Mouse (Mus musculus) intestine, embryonic 15.5 days (tissue): ENCODE results near the gene Gapdhs. TPM values are rescaled to one million over a fixed set of nuclear protein-coding genes. Genes with fewer than 3 reads are reported as not detected.
A peak's percentile ranks its signal among the peaks of the same experiment; 100 is the strongest.
"Not testable (repeated sequence)": the region's sequence is repeated elsewhere in the genome, so short reads cannot be mapped to it uniquely, and the experiment has no call there.

Source experiments
- ATAC-seq: fragments of 200-750 bp; cut with Nextera tagmentation; 2 replicates; pipeline ENCODE4 v1.8.0; 2017; ENCODE audit warnings: moderate TSS enrichment, moderate library complexity
- H3K27ac ChIP-seq: fragments of 300-500 bp; sonication (generic); 2 replicates; pipeline ENCODE4 v1.5.1; 2015; ENCODE audit warnings: mild to moderate bottlenecking, inconsistent platforms
- H3K27me3 ChIP-seq: fragments of 300-500 bp; sonication (generic); replicated peaks from 2 replicates; pipeline ENCODE4 v1.6.1; 2015; ENCODE audit warnings: inconsistent platforms
- H3K36me3 ChIP-seq: fragments of 300-500 bp; sonication (generic); 2 replicates; pipeline ENCODE4 v1.6.1; 2015; ENCODE audit warnings: inconsistent platforms
- H3K4me1 ChIP-seq: fragments of 300-500 bp; sonication (generic); replicated peaks from 2 replicates; pipeline ENCODE4 v1.6.1; 2015; ENCODE audit warnings: inconsistent platforms
- H3K4me2 ChIP-seq: fragments of 300-500 bp; sonication (generic); replicated peaks from 2 replicates; pipeline ENCODE4 v1.6.1; 2015; ENCODE audit warnings: mild to moderate bottlenecking, inconsistent platforms
- H3K4me3 ChIP-seq: fragments of 300-500 bp; sonication (generic); replicated peaks from 2 replicates; pipeline ENCODE4 v1.5.1; 2015; ENCODE audit warnings: inconsistent platforms
- H3K9ac ChIP-seq: fragments of 300-500 bp; sonication (generic); 2 replicates; pipeline ENCODE4 v1.6.1; 2015; ENCODE audit warnings: inconsistent platforms
- H3K9me3 ChIP-seq: fragments of 300-500 bp; sonication (generic); 2 replicates; pipeline ENCODE4 v1.6.1; 2016; ENCODE audit warnings: inconsistent platforms
- WGBS: fragments of 180-500 bp; shearing (Covaris S2); methylation state at CpG from one replicate; pipeline ENCODE4 v1.1.7; 2015; 5-methylcytosine and 5-hydroxymethylcytosine counted together
- polyA plus RNA-seq: library from polyadenylated mRNA; unstranded; fragments of >200 nt; fragmentation: Nextera tagmentation; extraction: Ambion mirVana; gene quantifications from 2 replicates; pipeline ENCODE4 v1.2.1, GENCODE M21; 2015

The Gapdhs gene
- polyA plus RNA-seq, result 0.10 and 0.33 TPM in 2 replicates

DNA sequence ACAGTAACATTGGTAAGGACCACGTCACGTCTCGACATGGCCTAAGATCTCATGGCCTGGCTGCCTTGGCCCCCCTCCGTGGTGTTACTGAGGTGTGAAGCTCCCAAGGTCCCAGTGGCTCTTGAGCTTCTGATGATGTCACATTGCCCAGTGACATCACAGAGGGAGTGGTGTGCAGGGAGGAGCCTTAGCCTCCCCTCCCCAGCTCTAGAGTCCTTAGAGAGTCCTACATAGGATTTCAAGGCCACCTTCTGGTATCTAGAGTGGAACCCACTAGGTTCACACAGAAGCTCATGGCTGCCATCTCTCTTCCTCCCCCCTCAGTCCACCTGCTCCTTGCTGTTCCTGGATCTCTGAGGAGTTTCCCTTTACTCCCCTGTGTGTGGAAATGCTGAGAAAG, at the start of gene Gapdhs:
Gapdhs (minus strand) TSS at position 65 of the 400 bp plus-strand sequence.
- not testable (repeated sequence) for H3K4me3 ChIP-seq, H3K9me3 ChIP-seq, H3K27me3 ChIP-seq, H3K4me2 ChIP-seq, H3K4me1 ChIP-seq, H3K9ac ChIP-seq, H3K27ac ChIP-seq, H3K36me3 ChIP-seq
- WGBS, result 69% methylated on average over 4 of the region's 4 CpGs
- peak; percentile 17; the same call in 1 of the 2 replicates for ATAC-seq

DNA sequence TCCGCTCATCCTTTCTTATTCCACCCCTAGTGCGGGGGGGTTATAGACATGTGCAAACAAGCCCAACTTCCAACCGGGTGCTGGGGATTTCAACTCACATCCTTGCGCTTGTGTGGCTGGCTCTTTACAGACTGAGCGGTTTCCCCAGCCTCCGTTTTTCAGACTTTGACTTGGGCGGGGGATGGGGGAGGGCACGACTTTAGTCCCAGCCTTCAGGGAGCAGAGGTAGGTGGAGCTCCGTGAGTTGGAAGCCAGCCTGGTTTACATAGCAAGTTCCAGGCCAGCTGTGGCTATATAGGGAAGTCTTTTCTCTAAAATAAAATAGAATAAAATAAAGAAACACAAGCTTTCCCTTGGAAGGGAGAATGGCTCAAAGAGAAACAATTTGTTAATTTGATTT, 48.4 kb upstream of the Gapdhs start:
- Histone ChIP-seq H3K4me2 (no peak overlapping the region), H3K4me1 (no peaks in the 10 kb centered on the region), H3K9me3 (no peaks in the 10 kb centered on the region), H3K27ac (no peak overlapping the region), H3K4me3 (no peak overlapping the region), H3K9ac (no peak overlapping the region), H3K27me3 (no peaks in the 10 kb centered on the region), H3K36me3 (no peaks in the 10 kb centered on the region)
- ATAC-seq, result peak; percentile 70; the same call in 1 of the 2 replicates
- WGBS, result 20% methylated on average over 9 of the region's 9 CpGs

DNA sequence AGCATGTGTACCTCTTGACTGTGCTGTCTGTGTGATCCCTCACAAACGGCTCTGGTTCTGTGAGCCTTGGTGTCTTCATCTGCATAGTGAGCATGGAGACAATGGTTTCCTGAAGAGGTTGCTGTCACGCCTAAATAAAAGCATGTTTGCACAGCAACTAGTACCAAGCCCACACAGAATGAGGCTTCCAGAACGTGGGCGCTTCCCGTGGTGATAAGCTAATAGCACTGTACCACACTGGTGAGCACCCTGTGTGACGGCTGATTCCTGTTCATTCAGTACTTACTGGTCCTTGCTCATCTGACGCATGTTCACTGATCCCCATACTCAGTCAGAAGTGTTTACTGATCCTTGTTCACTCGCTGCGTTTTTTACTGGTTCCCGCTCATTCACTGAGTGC, 46.7 kb upstream of the Gapdhs start:
- no peak overlapping the region for H3K4me3 ChIP-seq
- no peak overlapping the region for H3K9ac ChIP-seq
- WGBS, result 73% methylated on average over 10 of the region's 10 CpGs
- H3K4me2 ChIP-seq, result no peak overlapping the region
- H3K36me3 ChIP-seq, result no peaks in the 10 kb centered on the region
- H3K4me1 ChIP-seq, result no peaks in the 10 kb centered on the region
- H3K27me3 ChIP-seq, result no peaks in the 10 kb centered on the region
- ATAC-seq, result no peak
- no peak overlapping the region for H3K27ac ChIP-seq
- no peaks in the 10 kb centered on the region for H3K9me3 ChIP-seq

DNA sequence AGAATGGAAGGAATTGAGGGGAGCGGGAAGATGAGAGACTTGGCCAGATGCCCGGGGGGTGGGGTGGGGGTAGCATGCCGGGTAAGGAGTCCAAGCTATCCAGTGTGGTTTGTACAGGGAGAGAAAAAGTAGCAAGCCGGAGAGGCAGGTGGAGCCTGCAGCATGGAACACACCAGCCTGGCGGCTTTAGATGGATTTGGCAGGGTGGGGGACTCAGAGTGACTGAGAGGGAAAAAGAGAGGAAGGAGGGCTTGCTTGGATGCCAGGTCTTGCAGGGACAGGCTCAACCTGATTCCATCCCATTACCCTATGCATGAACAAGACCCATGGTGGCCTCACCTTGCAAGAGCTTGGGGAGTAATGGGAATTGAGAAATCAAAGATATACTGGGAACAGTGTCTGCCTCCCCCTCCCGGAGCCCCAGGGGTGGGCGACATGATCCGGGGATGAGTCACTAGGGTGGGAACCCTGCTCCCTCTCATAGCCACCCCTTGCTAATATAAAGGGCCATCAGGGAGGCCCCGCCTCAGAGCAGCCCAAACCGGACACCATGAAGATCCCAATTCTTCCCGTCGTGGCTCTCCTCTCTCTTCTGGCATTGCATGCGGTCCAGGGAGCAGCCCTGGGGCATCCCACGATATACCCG, 44.0 kb upstream of the Gapdhs start, which contains the start of gene Krtdap:
Krtdap (plus strand) TSS at position 520 of the 646 bp plus-strand sequence.
- H3K36me3 ChIP-seq, result no peaks in the 10 kb centered on the region
- H3K27ac ChIP-seq, result no peak within 1 kb of the TSS
- no peaks in the 10 kb centered on the region for H3K27me3 ChIP-seq
- H3K4me3 ChIP-seq, result no peak within 1 kb of the TSS
- no peaks in the 10 kb centered on the region for H3K9me3 ChIP-seq
- H3K4me1 ChIP-seq, result no peaks in the 10 kb centered on the region
- no peak within 1 kb of the TSS for H3K4me2 ChIP-seq
- no peak for ATAC-seq
- no peak within 1 kb of the TSS for H3K9ac ChIP-seq
- 49% methylated on average over 15 of the region's 15 CpGs for WGBS

DNA sequence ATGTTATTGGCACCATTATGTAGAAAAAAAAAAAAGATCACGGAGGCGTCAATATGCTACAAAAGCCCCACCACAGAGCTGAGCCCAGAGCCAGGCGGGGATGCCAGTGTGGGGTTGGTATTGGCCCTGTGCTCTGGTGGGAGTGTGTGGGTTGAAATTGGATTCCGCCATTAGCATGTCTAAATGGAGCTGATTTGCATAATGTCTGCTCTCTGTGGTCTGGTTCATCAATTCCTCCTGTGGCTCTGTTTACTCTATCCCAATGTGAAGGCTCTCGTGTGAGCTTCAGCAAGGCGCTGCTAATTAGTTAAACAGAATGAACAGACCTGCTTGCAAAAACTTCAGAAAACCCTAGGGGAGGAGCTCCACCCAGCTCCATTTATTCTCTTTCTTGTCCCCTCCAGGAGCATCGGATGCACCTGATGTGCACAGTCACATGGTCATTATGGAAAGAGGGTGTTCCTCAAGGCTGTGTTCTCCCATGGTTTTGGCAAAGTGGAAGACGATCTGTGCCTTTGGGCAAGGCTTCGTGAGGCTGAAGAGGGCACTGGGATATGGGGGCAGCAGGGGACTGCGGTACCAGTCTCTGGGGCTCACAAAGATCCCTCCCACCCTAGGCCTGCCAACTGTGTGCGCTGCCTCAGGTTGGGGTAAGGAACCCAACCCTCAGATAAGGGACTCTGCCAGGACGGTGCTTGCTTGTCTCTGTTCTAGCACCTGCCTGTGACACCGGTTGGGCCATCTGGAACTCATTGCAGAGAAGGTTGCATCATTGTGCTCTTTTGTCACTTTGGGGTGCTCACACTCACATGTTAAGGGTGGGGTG, 42.5 kb upstream of the Gapdhs start:
- H3K9me3 ChIP-seq, result no peaks in the 10 kb centered on the region
- H3K27me3 ChIP-seq, result no peaks in the 10 kb centered on the region
- no peak overlapping the region for H3K27ac ChIP-seq
- no peaks in the 10 kb centered on the region for H3K4me1 ChIP-seq
- no peaks in the 10 kb centered on the region for H3K36me3 ChIP-seq
- no peak overlapping the region for H3K9ac ChIP-seq
- no peak overlapping the region for H3K4me2 ChIP-seq
- ATAC-seq, result no peak
- no peak overlapping the region for H3K4me3 ChIP-seq
- 68% methylated on average over 13 of the region's 13 CpGs for WGBS

DNA sequence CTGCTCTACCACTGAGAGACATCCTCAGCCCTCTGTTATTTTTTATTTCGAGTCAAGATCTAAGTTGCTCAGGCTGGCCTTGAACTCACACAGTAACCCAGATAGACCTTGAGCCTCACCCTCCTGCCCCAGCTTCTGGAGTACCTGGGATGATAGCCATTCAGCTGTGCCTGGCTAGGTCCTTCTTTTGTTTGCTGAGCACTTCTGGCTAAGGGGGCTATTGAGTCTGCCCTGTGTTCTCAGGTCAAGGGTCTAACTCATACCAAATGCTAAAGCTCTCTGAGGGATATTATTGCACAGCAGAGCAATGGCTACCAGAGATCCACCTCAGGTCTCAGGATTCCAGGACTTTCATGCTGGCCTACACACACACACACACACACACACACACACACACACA, 41.7 kb upstream of the Gapdhs start:
- ATAC-seq, result peak; percentile 21; the same call in 1 of the 2 replicates
- H3K9ac ChIP-seq, result no peak overlapping the region
- H3K4me1 ChIP-seq, result no peaks in the 10 kb centered on the region
- H3K9me3 ChIP-seq, result no peaks in the 10 kb centered on the region
- WGBS, result 66% methylated on average over 1 of the region's 1 CpGs
- H3K27ac ChIP-seq, result no peak overlapping the region
- H3K4me3 ChIP-seq, result no peak overlapping the region
- no peaks in the 10 kb centered on the region for H3K36me3 ChIP-seq
- no peak overlapping the region for H3K4me2 ChIP-seq
- no peaks in the 10 kb centered on the region for H3K27me3 ChIP-seq

DNA sequence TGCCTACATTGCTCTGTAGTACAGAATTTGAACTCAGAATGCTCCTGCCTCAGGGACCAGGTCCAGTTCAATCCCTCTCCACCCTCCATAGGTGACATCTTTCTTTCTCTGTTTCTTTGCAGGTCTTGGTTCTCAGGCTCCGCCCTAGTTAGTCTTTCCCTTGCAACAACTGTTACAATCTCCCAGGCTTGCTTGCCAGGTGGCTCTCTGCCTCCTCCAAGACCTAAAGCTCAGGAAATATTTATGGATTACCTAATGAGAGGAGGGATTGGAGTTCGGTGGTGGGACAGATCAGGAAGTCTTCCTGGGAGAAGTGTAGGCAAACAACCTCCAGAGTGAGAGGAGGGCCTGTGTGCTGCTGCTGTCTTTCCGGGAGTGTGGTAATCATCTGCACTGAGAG, 39.2 kb upstream of the Gapdhs start:
- no peak for ATAC-seq

DNA sequence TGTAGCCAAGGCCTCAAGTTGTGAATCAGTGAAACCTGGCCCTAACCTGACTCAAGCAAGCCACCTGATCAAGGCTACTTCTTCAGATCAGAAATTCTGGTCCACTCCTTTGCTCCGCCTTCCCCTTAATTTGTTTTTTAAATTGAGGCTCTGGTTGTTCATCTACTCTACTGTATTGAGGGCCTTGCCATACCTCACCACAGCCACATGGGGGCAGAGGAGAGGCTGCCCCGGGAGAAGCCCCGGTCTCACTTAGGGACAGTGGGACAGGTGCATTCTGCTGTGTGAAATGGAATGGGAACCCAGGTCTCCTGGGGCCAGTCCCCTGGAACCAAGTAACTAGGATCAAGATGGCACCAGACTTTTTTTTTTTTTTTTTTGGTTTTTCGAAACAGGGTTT, 38.3 kb upstream of the Gapdhs start:
- Histone ChIP-seq H3K4me2 (no peak overlapping the region), H3K27me3 (no peaks in the 10 kb centered on the region), H3K9ac (no peak overlapping the region), H3K4me1 (no peaks in the 10 kb centered on the region), H3K9me3 (no peaks in the 10 kb centered on the region), H3K27ac (no peak overlapping the region), H3K36me3 (no peaks in the 10 kb centered on the region), H3K4me3 (no peak overlapping the region)
- WGBS, result 67% methylated on average over 4 of the region's 4 CpGs
- ATAC-seq, result no peak

More for the DNA sequence above, 39.2 kb upstream of the Gapdhs start:
- no peaks in the 10 kb centered on the region for H3K4me1 ChIP-seq
- H3K36me3 ChIP-seq, result no peaks in the 10 kb centered on the region
- H3K4me3 ChIP-seq, result no peak overlapping the region
- H3K4me2 ChIP-seq, result no peak overlapping the region
- WGBS, result 74% methylated on average over 3 of the region's 3 CpGs
- no peaks in the 10 kb centered on the region for H3K27me3 ChIP-seq
- no peak overlapping the region for H3K27ac ChIP-seq
- no peaks in the 10 kb centered on the region for H3K9me3 ChIP-seq
- H3K9ac ChIP-seq, result no peak overlapping the region

DNA sequence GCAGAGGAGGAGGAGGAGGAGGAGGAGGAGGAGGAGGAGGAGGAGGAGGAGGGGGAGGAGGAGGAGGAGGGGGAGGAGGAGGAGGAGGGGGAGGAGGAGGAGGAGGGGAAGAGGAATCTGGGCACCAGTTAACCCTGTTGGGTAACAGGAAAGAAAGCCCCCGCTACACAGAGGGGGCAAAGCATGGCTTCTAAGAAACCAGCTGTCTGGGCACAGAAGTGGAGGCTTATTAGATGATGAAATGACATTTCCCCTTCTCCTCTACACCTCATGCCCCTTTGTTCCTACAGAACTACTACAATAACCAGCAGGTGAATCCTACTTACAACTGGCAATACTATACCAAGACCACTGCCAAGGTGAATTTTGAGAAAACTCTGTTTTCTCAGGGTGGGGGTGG, 34.4 kb upstream of the Gapdhs start:
- no peaks in the 10 kb centered on the region for H3K36me3 ChIP-seq
- H3K27me3 ChIP-seq, result no peaks in the 10 kb centered on the region
- H3K9ac ChIP-seq, result no peak overlapping the region
- H3K9me3 ChIP-seq, result no peaks in the 10 kb centered on the region
- H3K27ac ChIP-seq, result no peak overlapping the region
- 80% methylated on average over 1 of the region's 1 CpGs for WGBS
- no peak overlapping the region for H3K4me2 ChIP-seq
- H3K4me3 ChIP-seq, result no peak overlapping the region
- H3K4me1 ChIP-seq, result no peaks in the 10 kb centered on the region
- ATAC-seq, result no peak

DNA sequence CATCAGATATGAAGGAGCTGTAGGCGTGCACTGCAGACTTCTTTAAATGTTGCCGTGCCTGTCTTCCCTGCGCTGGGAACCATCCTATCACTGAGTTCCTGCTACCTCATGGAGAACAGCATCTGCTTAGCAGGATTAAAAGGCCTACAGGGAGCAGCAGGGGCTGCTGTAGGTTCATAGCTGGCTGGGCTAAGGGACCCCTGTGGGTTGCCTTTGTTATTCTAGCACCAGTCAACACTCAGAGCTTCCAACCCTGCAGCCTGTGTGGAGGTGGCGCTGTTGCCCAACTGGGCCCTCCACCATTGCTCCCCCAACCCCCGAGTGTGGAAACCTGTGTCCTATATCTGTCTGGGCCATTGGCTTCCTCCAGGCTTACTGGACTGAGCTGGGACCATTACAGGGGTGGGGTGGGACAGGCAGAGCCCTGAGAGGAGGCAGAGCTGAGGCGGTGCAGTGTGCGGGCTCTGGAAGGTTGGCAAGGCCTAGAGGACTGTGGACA, 33.6 kb upstream of the Gapdhs start:
- no peak overlapping the region for H3K9ac ChIP-seq
- no peaks in the 10 kb centered on the region for H3K27me3 ChIP-seq
- H3K4me3 ChIP-seq, result no peak overlapping the region
- H3K4me2 ChIP-seq, result no peak overlapping the region
- no peaks in the 10 kb centered on the region for H3K36me3 ChIP-seq
- no peaks in the 10 kb centered on the region for H3K9me3 ChIP-seq
- no peak for ATAC-seq
- H3K4me1 ChIP-seq, result no peaks in the 10 kb centered on the region
- no peak overlapping the region for H3K27ac ChIP-seq
- WGBS, result 62% methylated on average over 7 of the region's 7 CpGs

DNA sequence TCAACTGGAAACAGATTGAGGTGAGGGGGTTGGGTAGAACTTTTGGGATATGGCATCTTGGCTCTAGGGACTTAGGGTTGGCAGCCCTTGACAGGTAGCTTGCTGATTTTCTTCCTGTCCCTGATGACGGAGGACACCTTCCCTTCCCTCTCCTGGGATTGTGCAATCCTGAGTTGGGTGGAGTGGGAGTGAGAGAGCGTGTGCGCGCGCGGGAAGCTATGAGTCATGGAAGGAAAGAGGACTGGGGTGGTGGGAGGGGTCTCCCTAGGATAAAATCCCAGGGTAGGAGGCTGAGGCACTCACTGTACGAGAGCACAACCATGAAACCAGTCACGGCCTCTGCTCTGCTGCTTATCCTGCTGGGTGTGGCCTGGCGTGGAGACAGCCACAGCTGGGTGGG, 32.6 kb upstream of the Gapdhs start:
- no peak overlapping the region for H3K27ac ChIP-seq
- no peak overlapping the region for H3K9ac ChIP-seq
- no peaks in the 10 kb centered on the region for H3K36me3 ChIP-seq
- H3K4me2 ChIP-seq, result no peak overlapping the region
- ATAC-seq, result peak; percentile 47
- no peak overlapping the region for H3K4me3 ChIP-seq
- WGBS, result 73% methylated on average over 9 of the region's 9 CpGs
- H3K4me1 ChIP-seq, result no peaks in the 10 kb centered on the region
- no peaks in the 10 kb centered on the region for H3K9me3 ChIP-seq
- no peaks in the 10 kb centered on the region for H3K27me3 ChIP-seq

DNA sequence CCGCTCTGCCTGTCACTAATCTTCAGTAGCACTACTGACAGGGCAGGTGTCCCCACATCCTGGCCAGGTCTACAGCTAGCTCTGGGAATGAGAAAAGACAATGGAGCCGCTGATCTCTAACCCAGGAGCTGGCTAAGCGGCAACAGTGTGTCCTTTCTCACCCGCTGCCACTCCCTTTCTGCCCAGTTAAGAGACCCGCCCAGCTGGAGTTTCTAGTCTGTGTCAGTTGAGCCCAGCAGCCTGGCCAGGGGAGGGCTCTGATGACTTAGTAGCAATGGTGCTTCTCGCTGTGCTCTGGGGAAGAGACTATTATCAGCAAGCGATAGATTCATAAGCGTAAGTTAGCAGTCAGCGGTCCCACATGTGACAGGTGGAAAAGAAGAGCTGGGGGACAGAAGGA, 25.8 kb upstream of the Gapdhs start:
- Histone ChIP-seq H3K4me1 (0 out of 2 replicates have a peak, but pooled peaks cover 4% of the 10 kb centered on the region), H3K4me2 (peak overlapping the region; percentile 28; the same call in 1 of the 2 replicates), H3K9me3 (no peaks in the 10 kb centered on the region), H3K27ac (no peak overlapping the region), H3K9ac (no peak overlapping the region), H3K27me3 (no peaks in the 10 kb centered on the region; the same call in 1 of the 2 replicates), H3K4me3 (no peak overlapping the region), H3K36me3 (no peaks in the 10 kb centered on the region)
- ATAC-seq, result peak; percentile 82
- 32% methylated on average over 9 of the region's 9 CpGs for WGBS
